Mouse (Mus musculus): ENCODE measurements around the gene Lrp2.
"Not testable (repeated sequence)": the region's sequence is repeated elsewhere in the genome, so short reads cannot be mapped to it uniquely, and the experiment has no call there.

Gene Lrp2

GRCm38 (mm10) chr2:69582861-69583260 is 3.0 kb downstream of the Lrp2 start:
- no peak for DNase-seq (ENCODE audit: low read depth)

- DNase-seq (ENCODE audit: low read depth), result not testable (repeated sequence)
These were observed 3.8 kb downstream of the Lrp2 start for GRCm38 (mm10) chr2:69582068-69582467.

GRCm38 (mm10) chr2:69580091-69580490 is 5.8 kb downstream of the Lrp2 start:
- DNase-seq (ENCODE audit: low read depth), result no peak

- DNase-seq (ENCODE audit: low read depth), result no peak
These were observed 7.7 kb downstream of the Lrp2 start for GRCm38 (mm10) chr2:69578206-69578605.

- DNase-seq (ENCODE audit: low read depth), result no peak
These were observed 9.3 kb downstream of the Lrp2 start for GRCm38 (mm10) chr2:69576531-69576930.

GRCm38 (mm10) chr2:69574934-69575333 is 10.9 kb downstream of the Lrp2 start:
- no peak for DNase-seq (ENCODE audit: low read depth)

- no peak for DNase-seq (ENCODE audit: low read depth)
These were observed 11.6 kb downstream of the Lrp2 start for GRCm38 (mm10) chr2:69574261-69574660.

GRCm38 (mm10) chr2:69573733-69574054 is 12.2 kb downstream of the Lrp2 start:
- DNase-seq (ENCODE audit: low read depth), result no peak

- DNase-seq (ENCODE audit: low read depth), result no peak
These were observed 12.7 kb downstream of the Lrp2 start for GRCm38 (mm10) chr2:69573038-69573732.

- no peak for DNase-seq (ENCODE audit: low read depth)
These were observed 15.3 kb downstream of the Lrp2 start for GRCm38 (mm10) chr2:69570556-69570955.

GRCm38 (mm10) chr2:69566281-69566680 is 19.6 kb downstream of the Lrp2 start:
- no peak for DNase-seq (ENCODE audit: low read depth)

- no peak for DNase-seq (ENCODE audit: low read depth)
These were observed 22.4 kb downstream of the Lrp2 start for GRCm38 (mm10) chr2:69563492-69563891.

GRCm38 (mm10) chr2:69562761-69563160 is 23.1 kb downstream of the Lrp2 start:
- DNase-seq (ENCODE audit: low read depth), result no peak

GRCm38 (mm10) chr2:69560221-69560620 is 25.6 kb downstream of the Lrp2 start:
- no peak for DNase-seq (ENCODE audit: low read depth)

GRCm38 (mm10) chr2:69559380-69559779 is 26.5 kb downstream of the Lrp2 start:
- DNase-seq (ENCODE audit: low read depth), result no peak

- DNase-seq (ENCODE audit: low read depth), result no peak
These were observed 29.2 kb downstream of the Lrp2 start for GRCm38 (mm10) chr2:69556686-69557085.

- DNase-seq (ENCODE audit: low read depth), result no peak
These were observed 34.2 kb downstream of the Lrp2 start for GRCm38 (mm10) chr2:69551639-69552038.

GRCm38 (mm10) chr2:69546823-69547222 is 39.0 kb downstream of the Lrp2 start:
- DNase-seq (ENCODE audit: low read depth), result no peak

GRCm38 (mm10) chr2:69536018-69536417 is 49.8 kb downstream of the Lrp2 start:
- no peak for DNase-seq (ENCODE audit: low read depth)

GRCm38 (mm10) chr2:69531528-69532055 is 54.3 kb downstream of the Lrp2 start:
- DNase-seq (ENCODE audit: low read depth), result no peak

- DNase-seq (ENCODE audit: low read depth), result no peak
These were observed 55.0 kb downstream of the Lrp2 start for GRCm38 (mm10) chr2:69530691-69531527.

- DNase-seq (ENCODE audit: low read depth), result no peak
These were observed 55.7 kb downstream of the Lrp2 start for GRCm38 (mm10) chr2:69530126-69530525.

- DNase-seq (ENCODE audit: low read depth), result no peak
These were observed 65.6 kb downstream of the Lrp2 start for GRCm38 (mm10) chr2:69520273-69520672.
